Mouse (Mus musculus): ENCODE measurements around the gene Zfp654.

DNA sequence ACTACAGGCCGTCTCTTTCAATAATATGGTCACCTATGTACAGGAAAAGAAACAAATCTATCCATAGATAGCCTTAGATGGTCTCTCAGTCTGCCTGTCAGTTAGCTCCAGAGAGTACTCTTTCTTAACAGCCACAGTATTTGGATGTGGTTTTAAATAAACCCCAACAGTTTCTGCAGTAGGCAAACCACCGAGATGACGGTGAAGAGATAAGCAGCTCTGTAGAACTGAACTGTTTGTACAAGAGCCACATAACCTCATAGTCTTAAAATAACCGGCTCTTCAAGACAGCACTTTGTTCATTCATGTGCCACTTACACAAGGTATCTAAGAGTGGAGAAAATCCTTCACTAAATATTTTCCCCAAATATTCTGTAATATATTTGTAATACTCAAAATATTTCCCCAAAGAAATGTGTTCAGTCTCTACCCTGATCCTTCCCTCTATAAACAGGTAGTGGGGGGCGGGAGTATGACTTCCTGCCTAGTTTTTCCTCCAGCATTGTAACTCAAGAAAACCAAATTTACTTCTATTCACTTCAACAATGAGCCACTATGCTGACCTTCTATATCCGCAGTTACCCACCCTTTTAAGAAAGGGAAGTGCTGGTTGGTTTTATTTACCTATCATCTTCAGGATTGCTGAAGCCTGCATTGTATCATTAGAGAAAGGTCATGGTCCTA is 92.7 kb downstream of the Zfp654 start:
- no peak for TF ChIP-seq POLR2A (IDR thresholded peaks at IDR 0.05; ENCODE audit: control insufficient read depth, extremely low read depth, insufficient read depth, low read length, poor library complexity)
- no peak for TF ChIP-seq CTCF (IDR thresholded peaks at IDR 0.05; ENCODE audit: borderline replicate concordance, control insufficient read depth, extremely low read depth, insufficient read depth, low read length, poor library complexity)
